Mouse (Mus musculus) limb, embryonic 12.5 days (tissue): ENCODE data around the gene Dip2a. TPM values are rescaled to one million over a fixed set of nuclear protein-coding genes. Genes with fewer than 3 reads are reported as not detected.
A peak's percentile ranks its signal among the peaks of the same experiment; 100 is the strongest.

Experiments
- ATAC-seq: fragments of 200-750 bp; cut with Nextera tagmentation; 2 replicates; pipeline ENCODE4 v1.8.0; 2017; ENCODE audit warnings: low read depth, moderate TSS enrichment; ENCODE audit not compliant: insufficient number of reproducible peaks, insufficient read depth, low FRiP score, low TSS enrichment
- H3K27ac ChIP-seq: fragments of 300-500 bp; sonication (generic); 2 replicates; pipeline ENCODE4 v1.5.1; 2016; ENCODE audit warnings: mild to moderate bottlenecking, moderate library complexity
- H3K27me3 ChIP-seq: fragments of 300-500 bp; sonication (generic); 2 replicates; pipeline ENCODE4 v1.6.1; 2016; ENCODE audit warnings: mild to moderate bottlenecking, moderate library complexity
- H3K36me3 ChIP-seq: fragments of 300-500 bp; sonication (generic); 2 replicates; pipeline ENCODE4 v1.6.1; 2016; ENCODE audit warnings: mild to moderate bottlenecking, moderate library complexity
- H3K4me1 ChIP-seq: fragments of 300-500 bp; sonication (generic); replicated peaks from 2 replicates; pipeline ENCODE4 v1.6.1; 2016
- H3K4me2 ChIP-seq: fragments of 300-500 bp; sonication (generic); 2 replicates; pipeline ENCODE4 v1.6.1; 2016; ENCODE audit warnings: mild to moderate bottlenecking, moderate library complexity
- H3K4me3 ChIP-seq: fragments of 300-500 bp; sonication (generic); replicated peaks from 2 replicates; pipeline ENCODE4 v1.5.1; 2016; ENCODE audit warnings: mild to moderate bottlenecking
- H3K9ac ChIP-seq: fragments of 300-500 bp; sonication (generic); replicated peaks from 2 replicates; pipeline ENCODE4 v1.6.1; 2016; ENCODE audit warnings: mild to moderate bottlenecking, moderate library complexity
- H3K9me3 ChIP-seq: fragments of 300-500 bp; sonication (generic); 2 replicates; pipeline ENCODE4 v1.6.1; 2016; ENCODE audit warnings: mild to moderate bottlenecking, moderate library complexity
- whole genome bisulfite sequencing: fragments of 180-500 bp; shearing (Covaris S2); methylation state at CpG from one replicate; pipeline ENCODE4 v1.1.7; 2016; 5-methylcytosine and 5-hydroxymethylcytosine counted together
- polyA plus RNA-seq: library from polyadenylated mRNA; unstranded; fragments of >200 nt; fragmentation: Nextera tagmentation; extraction: Ambion mirVana; gene quantifications from 2 replicates; pipeline ENCODE4 v1.2.1, GENCODE M21; 2016

Gene Dip2a
- polyA plus RNA-seq = 12.9 and 13.0 TPM in 2 replicates

DNA sequence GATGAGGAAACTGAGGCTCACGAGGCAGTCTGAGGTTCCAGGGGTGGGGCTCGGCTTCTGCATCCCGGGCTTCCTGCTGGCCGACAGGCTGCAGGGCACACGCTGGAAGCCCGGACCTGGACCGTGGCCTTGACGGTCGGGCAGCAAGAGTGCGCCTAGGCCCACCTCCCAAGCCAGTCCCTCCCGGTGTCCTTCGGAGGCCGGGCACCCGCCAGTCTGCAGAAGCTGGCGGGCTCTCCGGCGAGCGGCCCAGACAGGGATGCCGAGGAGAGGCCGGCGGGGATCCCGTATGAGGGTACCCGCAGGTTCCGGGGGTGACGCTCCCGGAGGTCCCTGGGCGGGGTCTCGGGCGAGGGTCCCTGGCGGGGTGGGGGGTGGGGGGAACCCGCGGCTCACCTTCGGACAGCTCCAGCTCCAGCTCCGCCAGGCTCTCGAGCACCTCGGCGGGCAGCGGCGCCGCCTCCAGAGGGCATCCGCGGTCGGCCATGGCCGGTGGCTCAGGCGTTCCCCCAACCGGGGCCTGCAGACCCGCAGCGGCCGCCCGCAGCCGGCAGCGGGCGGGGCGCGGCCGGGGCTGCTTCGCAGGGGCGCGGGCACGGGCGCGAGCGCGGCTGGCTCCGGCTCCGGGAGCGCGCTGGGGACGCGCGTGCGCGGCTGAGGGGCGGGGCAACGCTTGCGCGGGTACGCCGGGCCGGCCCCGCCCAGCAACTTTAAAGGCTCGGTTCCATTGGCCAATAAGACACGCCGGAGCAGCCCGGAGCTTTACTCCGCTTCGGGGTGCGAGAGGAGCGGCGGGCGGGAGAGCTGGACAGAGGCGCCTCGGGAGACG lies at the start of gene Dip2a:
Gene Dip2a (minus strand): TSS at position 581 of the 829 bp plus-strand sequence.
- H3K36me3 ChIP-seq = peaks cover 11% of the 10 kb centered on the region
- no peaks in the 10 kb centered on the region for H3K9me3 ChIP-seq
- peak; percentile 89 for ATAC-seq
- peaks cover 30% of the 10 kb centered on the region for H3K4me1 ChIP-seq
- 1% methylated on average over 92 of the region's 94 CpGs for WGBS
- peak within 1 kb of the TSS; percentile 80 for H3K4me3 ChIP-seq
- H3K27ac ChIP-seq = peak within 1 kb of the TSS; percentile 91
- H3K9ac ChIP-seq = peak within 1 kb of the TSS; percentile 87
- peak within 1 kb of the TSS; percentile 76 for H3K4me2 ChIP-seq
- no peaks in the 10 kb centered on the region for H3K27me3 ChIP-seq

GRCm38 (mm10) chr10:76392596-76392995 lies 47.5 kb upstream of the Dip2a start:
- Histone ChIP-seq H3K4me1 (no peaks in the 10 kb centered on the region), H3K9ac (no peak overlapping the region), H3K4me2 (no peak overlapping the region), H3K4me3 (no peak overlapping the region), H3K27me3 (no peaks in the 10 kb centered on the region), H3K27ac (no peak overlapping the region), H3K36me3 (peaks cover 75% of the 10 kb centered on the region), H3K9me3 (no peaks in the 10 kb centered on the region)
- ATAC-seq = no peak
- WGBS = 92% methylated on average over 12 of the region's 12 CpGs

DNA sequence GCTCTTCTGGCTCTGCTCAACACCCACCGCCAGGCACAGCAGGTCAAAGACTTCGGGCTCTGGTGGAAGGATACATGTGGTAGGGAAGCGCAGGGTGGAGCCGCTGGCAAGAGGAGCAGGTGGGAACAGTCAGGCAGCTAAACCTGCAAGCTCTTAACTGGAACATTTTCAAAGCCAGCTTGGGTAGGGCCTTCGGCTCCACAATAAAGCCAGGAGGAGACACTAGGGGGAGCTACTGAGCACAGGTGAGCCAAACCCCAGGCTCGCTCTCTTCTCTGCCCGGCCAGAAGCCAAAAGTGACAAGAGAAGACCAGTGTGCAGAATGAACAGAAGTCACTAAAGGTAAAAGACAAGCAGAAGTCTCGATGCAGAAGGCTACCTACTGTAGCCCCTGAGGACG lies 46.7 kb upstream of the Dip2a start:
- Histone ChIP-seq H3K36me3 (peaks cover 73% of the 10 kb centered on the region), H3K27ac (no peak overlapping the region), H3K9me3 (no peaks in the 10 kb centered on the region), H3K4me2 (no peak overlapping the region), H3K27me3 (no peaks in the 10 kb centered on the region), H3K4me1 (no peaks in the 10 kb centered on the region), H3K9ac (no peak overlapping the region), H3K4me3 (no peak overlapping the region)
- no peak for ATAC-seq
- 84% methylated on average over 9 of the region's 9 CpGs for WGBS

DNA sequence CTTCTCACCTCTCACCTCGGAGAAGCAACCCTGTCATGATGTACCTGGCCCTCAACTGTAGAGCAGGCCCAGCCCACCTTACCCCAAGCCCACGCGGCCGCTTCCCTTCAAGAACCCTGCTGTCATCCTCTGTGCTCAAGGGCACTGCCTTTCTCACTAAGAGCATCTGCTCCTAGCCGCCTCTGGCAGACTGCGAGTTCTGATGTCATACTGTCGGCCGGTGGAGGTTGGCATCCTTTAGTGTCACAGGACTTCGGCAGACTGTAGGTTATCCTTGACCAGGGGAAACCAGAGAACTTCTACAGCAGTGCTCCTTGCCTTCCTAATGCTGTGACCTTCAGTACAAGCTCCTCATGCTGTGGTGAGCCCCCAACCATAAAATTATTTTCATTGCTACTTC lies 46.1 kb upstream of the Dip2a start:
- ATAC-seq = no peak
- Histone ChIP-seq H3K36me3 (peaks cover 74% of the 10 kb centered on the region), H3K9me3 (no peaks in the 10 kb centered on the region), H3K27ac (no peak overlapping the region), H3K4me3 (no peak overlapping the region), H3K4me1 (no peaks in the 10 kb centered on the region), H3K9ac (no peak overlapping the region), H3K27me3 (no peaks in the 10 kb centered on the region), H3K4me2 (no peak overlapping the region)
- WGBS = 96% methylated on average over 9 of the region's 9 CpGs

DNA sequence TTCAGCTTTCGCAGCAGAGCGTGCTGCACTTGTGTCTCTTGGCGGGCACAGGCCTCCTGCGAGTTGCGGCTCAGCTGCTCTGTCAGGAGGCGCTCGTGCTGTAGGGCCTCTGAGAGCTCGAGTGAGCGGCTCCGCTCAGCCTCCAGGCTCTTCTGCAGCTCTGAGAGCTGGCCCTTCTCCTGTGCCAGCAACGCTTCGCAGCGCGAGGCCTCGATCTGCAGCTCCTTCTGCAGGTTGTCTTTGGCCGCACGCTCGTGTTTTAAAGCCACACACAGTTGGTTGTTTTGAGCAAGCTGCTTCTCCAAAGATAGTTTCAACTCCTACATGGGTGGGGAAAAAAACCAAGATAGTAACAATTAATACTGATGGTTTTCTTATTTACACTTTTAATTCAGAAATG lies 29.9 kb upstream of the Dip2a start:
- Histone ChIP-seq H3K9me3 (no peaks in the 10 kb centered on the region), H3K27ac (no peak overlapping the region), H3K4me2 (no peak overlapping the region), H3K4me3 (no peak overlapping the region), H3K9ac (no peak overlapping the region), H3K36me3 (peaks cover 97% of the 10 kb centered on the region), H3K27me3 (no peaks in the 10 kb centered on the region), H3K4me1 (no peaks in the 10 kb centered on the region)
- WGBS = 93% methylated on average over 18 of the region's 18 CpGs
- ATAC-seq = no peak

DNA sequence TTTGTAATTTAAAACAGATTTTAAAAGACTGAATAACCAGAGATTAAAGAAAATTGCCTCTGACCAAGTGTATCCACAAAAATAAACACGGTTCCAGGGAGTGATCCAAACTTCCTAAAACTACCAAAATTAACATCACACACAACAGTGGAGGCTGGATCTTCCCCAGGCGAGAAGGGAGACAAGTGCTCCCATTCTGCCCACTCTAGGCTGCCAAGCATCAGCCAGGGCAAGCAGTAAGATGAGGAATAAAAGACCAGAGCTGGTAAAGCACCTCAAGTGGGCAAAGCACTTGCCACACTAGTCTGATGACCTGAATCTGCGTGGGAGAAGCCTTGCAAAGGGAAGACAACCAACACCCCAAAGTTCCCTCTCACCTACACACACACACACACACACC lies 26.6 kb upstream of the Dip2a start:
- ATAC-seq = no peak
- H3K9ac ChIP-seq = no peak overlapping the region
- WGBS = 75% methylated on average over 3 of the region's 3 CpGs
- no peak overlapping the region for H3K4me3 ChIP-seq
- H3K4me1 ChIP-seq = no peaks in the 10 kb centered on the region
- no peaks in the 10 kb centered on the region for H3K27me3 ChIP-seq
- no peak overlapping the region for H3K4me2 ChIP-seq
- H3K9me3 ChIP-seq = no peaks in the 10 kb centered on the region
- H3K36me3 ChIP-seq = peaks cover 97% of the 10 kb centered on the region
- no peak overlapping the region for H3K27ac ChIP-seq

- Histone ChIP-seq H3K9me3 (no peaks in the 10 kb centered on the region), H3K27ac (no peak overlapping the region), H3K27me3 (no peaks in the 10 kb centered on the region), H3K4me3 (no peak overlapping the region), H3K9ac (no peak overlapping the region), H3K4me2 (no peak overlapping the region), H3K36me3 (peaks cover 94% of the 10 kb centered on the region), H3K4me1 (no peaks in the 10 kb centered on the region)
- no peak for ATAC-seq
- 93% methylated on average over 13 of the region's 13 CpGs for whole genome bisulfite sequencing
These were observed 23.7 kb upstream of the Dip2a start for GRCm38 (mm10) chr10:76368766-76369165.

DNA sequence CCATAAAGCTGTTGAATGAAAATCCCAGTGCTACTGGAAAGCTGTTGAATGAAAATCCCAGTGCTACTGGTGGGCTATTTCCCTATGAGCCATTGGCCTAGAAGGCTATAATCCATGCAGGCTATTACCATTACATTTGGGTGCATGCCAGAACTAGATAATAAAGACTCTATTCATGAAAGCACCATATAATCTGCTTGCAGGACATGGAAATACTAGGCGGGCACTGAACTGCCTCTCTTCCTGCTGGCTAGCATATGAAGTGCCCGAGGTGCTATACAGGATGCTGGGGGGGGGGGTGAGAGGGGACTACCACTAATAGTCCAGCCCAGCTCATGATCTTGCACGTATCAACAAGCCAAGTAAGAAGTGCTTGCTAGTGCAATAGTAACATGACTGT lies 18.1 kb upstream of the Dip2a start:
- H3K4me1 ChIP-seq = no peaks in the 10 kb centered on the region
- H3K27me3 ChIP-seq = no peaks in the 10 kb centered on the region
- H3K9me3 ChIP-seq = no peaks in the 10 kb centered on the region
- peak; percentile 66 for ATAC-seq
- WGBS = 63% methylated on average over 3 of the region's 3 CpGs
- H3K36me3 ChIP-seq = peaks cover 48% of the 10 kb centered on the region
- no peak overlapping the region for H3K4me2 ChIP-seq
- no peak overlapping the region for H3K9ac ChIP-seq
- H3K4me3 ChIP-seq = no peak overlapping the region
- peak overlapping the region; percentile 74 for H3K27ac ChIP-seq

- Histone ChIP-seq H3K27me3 (no peaks in the 10 kb centered on the region), H3K27ac (no peak overlapping the region), H3K4me2 (no peak overlapping the region), H3K9ac (no peak overlapping the region), H3K9me3 (no peaks in the 10 kb centered on the region), H3K4me3 (no peak overlapping the region), H3K36me3 (peaks cover 49% of the 10 kb centered on the region), H3K4me1 (no peaks in the 10 kb centered on the region)
- WGBS = 85% methylated on average over 5 of the region's 5 CpGs
- ATAC-seq = no peak
These were observed 13.4 kb upstream of the Dip2a start for GRCm38 (mm10) chr10:76358468-76358867.

DNA sequence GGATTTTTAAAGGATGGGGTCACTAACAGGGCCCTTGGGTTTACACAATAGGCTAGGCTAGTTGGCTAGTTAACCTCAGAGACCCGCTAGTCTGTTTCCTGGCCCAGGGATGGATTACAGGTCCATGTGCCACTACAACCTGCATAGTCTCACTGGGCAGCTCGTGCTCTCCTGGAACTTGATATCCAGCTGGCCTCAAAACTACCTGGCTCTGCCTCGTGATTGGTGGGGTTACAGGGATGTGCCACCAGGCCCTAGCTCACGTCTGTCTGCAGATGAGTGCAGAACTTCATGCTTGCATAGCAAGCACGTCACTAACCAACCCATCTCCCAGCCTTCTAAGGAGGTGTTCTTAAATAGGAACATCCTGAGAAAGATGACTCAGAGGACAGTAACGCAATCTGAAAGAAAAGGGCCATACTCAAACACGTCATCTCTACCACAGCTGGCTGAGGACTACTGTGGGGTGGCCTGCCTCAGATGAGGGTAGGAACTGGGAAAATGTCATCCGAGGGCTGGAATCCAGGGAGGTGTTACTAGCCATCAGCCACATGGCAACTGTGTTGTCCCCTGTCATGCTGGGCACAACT lies 12.3 kb upstream of the Dip2a start:
- no peak overlapping the region for H3K9ac ChIP-seq
- H3K4me2 ChIP-seq = no peak overlapping the region
- no peaks in the 10 kb centered on the region for H3K4me1 ChIP-seq
- H3K27ac ChIP-seq = no peak overlapping the region
- no peaks in the 10 kb centered on the region for H3K27me3 ChIP-seq
- no peak for ATAC-seq
- H3K36me3 ChIP-seq = peaks cover 59% of the 10 kb centered on the region
- no peak overlapping the region for H3K4me3 ChIP-seq
- no peaks in the 10 kb centered on the region for H3K9me3 ChIP-seq
- WGBS = 91% methylated on average over 8 of the region's 8 CpGs

- Histone ChIP-seq H3K36me3 (peaks cover 80% of the 10 kb centered on the region), H3K4me2 (no peak overlapping the region), H3K9ac (no peak overlapping the region), H3K4me3 (no peak overlapping the region), H3K4me1 (no peaks in the 10 kb centered on the region), H3K27me3 (no peaks in the 10 kb centered on the region), H3K9me3 (no peaks in the 10 kb centered on the region), H3K27ac (no peak overlapping the region)
- 92% methylated on average over 12 of the region's 12 CpGs for WGBS
- no peak for ATAC-seq
These were observed 9.9 kb upstream of the Dip2a start for GRCm38 (mm10) chr10:76354974-76355373.
